Mouse (Mus musculus) G1E-ER4 (cell line): Measurements from ENCODE around the gene Ngef. TPM values are rescaled to one million over a fixed set of nuclear protein-coding genes. Genes with fewer than 3 reads are reported as not detected.

Source experiments
- GATA1 ChIP-seq: IDR thresholded peaks from one replicate; pipeline ENCODE4 v1.8.0; 2012; ENCODE audit warnings: low read length, inconsistent platforms
- polyA plus RNA-seq: library from polyadenylated mRNA; stranded (reverse); fragments of >175 nt; gene quantifications from 2 replicates; pipeline ENCODE4 v1.2.3, GENCODE M21; 2012

Gene Ngef
- polyA plus RNA-seq, 1 experiment, result not detected

GRCm38 (mm10) chr1:87578965-87579364 lies 5.3 kb upstream of the Ngef start:
- no peak for TF ChIP-seq GATA1

- no peak for TF ChIP-seq GATA1
Observed at GRCm38 (mm10) chr1:87574785-87575184, 1.1 kb upstream of the Ngef start.

GRCm38 (mm10) chr1:87574353-87574752 lies 683 bp upstream of the Ngef start:
- TF ChIP-seq GATA1, result no peak

DNA sequence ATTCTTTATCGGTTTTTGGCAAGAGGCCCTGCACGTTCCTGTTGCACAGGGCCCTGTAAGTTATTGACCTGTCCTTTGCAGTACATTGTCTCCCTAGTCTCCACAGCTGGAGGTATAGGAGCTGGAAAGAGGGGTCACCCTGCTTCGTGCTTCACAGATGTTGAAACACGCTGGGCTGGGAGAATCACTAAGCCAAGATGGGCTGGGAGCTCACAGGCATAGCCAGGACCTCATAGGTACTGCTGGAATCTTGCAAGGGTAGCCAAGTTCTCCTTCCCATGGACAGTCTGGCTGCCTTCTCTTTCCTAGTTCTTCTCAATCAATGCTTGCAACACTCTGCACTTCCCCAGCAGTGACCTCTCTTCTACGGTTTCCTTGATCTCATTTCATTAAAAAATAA lies 409 bp downstream of the Ngef start:
- TF ChIP-seq GATA1, result no peak

DNA sequence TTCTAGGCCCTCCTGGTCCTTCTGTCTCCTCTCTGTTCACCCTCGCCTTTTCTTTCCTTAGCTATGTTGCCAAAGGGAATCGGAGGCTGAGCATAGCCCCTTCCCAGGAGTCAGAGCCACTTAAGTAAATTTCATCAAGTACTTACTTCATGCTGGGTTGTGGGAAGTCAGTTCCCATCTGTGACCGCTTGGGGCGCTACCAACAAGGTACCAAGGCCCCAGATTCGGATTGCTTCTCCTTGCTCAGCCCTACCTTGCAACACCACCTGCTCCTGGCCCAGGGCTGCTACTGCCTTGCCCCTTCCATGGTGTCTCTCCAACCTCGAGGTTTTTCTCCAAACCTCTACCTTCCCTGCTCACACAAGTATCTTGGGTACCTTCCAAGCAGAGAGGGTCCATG lies 5.3 kb downstream of the Ngef start:
- TF ChIP-seq GATA1, result no peak

- TF ChIP-seq GATA1, result no peak
Observed at GRCm38 (mm10) chr1:87565760-87566159, 7.9 kb downstream of the Ngef start.

DNA sequence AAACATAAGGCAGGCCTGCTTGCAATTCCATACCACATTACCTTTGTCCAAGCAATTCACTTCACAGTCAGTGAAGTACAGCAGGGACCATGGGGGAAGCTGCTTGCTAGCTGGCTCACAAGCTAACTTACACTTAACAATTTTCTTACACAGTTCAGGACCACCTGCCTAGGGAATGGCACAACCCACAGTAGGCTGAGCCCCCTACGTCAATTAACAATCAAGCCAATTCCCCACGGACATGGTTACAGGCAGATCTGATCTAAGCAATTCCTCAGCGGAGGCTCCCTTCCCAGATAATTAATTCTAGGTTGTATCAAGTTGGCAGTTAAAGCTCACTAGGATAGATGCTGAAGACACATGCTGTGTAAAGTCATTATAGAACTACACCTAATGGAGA lies 10.7 kb downstream of the Ngef start:
- no peak for TF ChIP-seq GATA1

GRCm38 (mm10) chr1:87553586-87553985 lies 20.1 kb downstream of the Ngef start:
- TF ChIP-seq GATA1, result no peak

DNA sequence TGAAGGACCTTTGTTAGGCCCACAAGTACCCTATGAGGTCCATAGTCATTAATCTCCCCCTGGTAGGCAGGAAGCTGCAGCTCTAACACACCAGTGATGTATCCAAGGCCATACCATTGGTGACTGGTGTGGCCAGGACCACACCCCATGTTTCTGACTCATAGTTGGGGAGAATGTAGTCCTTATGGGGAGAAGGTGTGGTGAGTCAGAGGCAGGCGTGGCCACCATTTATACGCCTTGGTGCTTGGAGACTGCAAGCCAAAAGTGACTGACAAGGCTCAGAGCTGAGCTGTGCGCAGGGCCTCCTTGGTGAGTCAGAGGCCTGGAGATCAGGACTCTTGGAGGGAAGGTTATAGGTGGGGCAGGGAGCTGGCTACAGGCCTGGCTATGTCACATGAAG lies 22.7 kb downstream of the Ngef start:
- TF ChIP-seq GATA1, result no peak

DNA sequence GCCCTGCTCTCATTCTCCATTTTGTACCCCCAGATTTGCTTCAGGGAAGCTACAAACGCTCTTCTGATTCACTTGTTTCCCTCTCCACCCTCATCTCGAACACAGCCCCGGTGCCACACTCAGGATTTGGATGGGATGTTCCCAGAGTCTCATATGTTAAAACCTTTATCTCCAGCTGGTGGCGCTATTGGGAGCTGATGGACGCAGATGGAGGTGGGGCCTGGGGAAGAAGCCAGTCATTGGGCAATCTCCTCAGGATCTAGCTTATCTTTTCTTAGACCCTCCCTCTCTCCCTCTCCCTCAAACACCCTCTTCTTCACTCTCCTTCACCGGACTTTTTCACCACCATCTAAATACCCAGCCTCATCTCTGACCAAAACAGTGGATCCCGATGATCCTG lies 32.1 kb downstream of the Ngef start:
- no peak for TF ChIP-seq GATA1

- TF ChIP-seq GATA1, result no peak
Observed at GRCm38 (mm10) chr1:87537008-87537407, 36.7 kb downstream of the Ngef start.

DNA sequence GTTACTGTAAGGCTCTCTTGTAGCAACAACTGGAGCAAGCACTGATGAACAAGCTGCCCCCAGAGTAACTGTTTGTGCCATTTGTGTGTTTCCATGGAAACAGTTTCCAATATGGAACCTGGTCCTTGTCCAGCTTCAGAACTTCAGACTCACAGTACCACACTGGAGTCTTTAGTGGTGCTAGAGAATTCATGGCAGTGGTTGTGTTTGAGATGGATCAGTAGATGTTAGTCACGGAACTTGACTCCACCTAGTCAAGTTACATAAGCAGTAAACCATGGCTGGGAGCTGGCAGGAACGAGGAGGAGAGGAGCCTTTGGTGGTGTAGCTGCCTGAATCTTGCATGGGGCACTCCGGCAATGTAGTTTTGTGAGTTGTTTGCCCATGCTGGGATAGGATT lies 39.6 kb downstream of the Ngef start:
- no peak for TF ChIP-seq GATA1

GRCm38 (mm10) chr1:87532346-87532745 lies 41.3 kb downstream of the Ngef start:
- no peak for TF ChIP-seq GATA1

DNA sequence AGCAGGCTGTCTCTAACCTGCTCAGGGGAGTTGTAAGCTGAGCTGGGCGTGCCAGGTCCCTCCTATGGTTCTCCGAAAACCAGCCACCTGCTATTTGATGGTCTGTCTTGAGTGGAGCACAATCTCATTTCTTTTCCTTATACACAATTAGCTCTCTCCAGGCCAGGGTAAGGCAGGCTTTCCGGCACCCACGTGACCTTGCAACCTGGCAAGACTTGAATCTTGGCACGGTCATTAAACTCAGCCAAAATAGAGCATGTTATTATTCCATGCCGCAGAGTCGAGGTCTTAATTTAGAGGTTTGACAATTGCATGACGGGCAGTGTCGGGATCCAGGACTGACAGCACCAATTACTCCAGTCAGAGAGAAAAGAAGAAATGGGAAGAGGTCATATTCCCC lies 46.5 kb downstream of the Ngef start:
- TF ChIP-seq GATA1, result no peak

GRCm38 (mm10) chr1:87525041-87525440 lies 48.6 kb downstream of the Ngef start:
- no peak for TF ChIP-seq GATA1

DNA sequence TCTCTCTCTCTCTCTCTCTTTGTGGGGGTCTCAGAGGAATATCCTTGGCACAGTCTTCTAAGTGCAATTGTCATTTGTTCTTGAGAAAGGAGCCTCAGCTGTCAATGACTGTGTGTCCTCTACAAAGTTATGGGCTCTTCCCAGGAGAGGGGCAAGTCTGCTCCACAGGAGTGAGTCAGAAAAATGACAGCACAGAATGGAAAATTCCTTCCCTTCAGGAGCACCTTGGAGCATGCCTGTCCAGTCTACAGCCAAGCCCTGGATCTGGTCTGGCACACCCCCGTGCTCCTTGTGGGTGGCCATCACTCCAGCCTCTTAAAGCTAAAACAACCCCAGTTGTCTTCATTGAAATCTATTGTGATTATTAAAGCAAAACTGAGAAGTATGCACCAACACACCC lies 52.1 kb downstream of the Ngef start:
- no peak for TF ChIP-seq GATA1

GRCm38 (mm10) chr1:87520467-87520866 lies 53.2 kb downstream of the Ngef start:
- no peak for TF ChIP-seq GATA1

DNA sequence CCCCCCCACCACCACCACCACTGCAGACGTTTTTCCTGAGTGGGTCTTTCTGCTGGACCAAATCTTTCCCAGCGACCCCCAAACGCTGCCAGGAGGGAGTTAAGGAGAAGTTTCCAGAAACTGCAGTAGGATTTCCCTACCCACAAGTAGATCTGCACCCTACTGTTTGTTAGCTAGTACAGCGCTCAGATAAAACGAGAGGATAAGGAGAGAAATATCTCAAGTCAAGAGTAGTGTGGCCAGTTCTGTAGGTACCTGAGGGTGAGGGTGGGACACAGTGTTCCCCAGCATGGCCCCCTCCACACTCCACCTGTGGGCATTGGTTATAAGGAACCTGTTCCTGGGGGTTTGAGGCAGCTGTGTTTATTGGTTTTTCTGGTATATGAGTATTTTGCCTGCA lies 62.8 kb downstream of the Ngef start:
- no peak for TF ChIP-seq GATA1
